Mouse (Mus musculus): ENCODE data around the gene Kazn.

DNA sequence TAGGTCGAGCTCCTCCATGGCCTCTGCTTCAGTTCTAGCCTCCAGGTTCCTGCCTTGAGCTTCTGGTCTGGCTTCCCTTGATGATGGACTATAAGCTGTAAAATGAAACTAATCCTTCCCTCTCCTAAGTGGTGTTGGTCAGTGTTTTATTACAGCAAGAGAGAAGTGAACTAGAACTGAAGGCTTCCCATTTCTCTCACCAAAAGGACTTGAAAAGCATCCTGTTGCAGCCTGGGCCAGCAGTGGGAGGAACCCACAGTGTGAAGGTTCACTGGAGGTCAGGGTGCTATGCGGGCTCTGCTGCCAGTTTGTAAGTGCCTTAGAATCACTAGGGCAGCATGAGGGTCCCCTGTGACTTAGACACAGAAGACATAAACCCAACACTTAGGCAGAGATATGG lies 148.1 kb downstream of the Kazn start:
- TF ChIP-seq CTCF (IDR thresholded peaks at IDR 0.05; ENCODE audit: low read depth, low read length) (no peak), EP300 (IDR thresholded peaks at IDR 0.05; ENCODE audit: insufficient read depth, low read depth, low read length) (no peak), POLR2A (IDR thresholded peaks at IDR 0.05; ENCODE audit: insufficient read depth, low read length) (no peak)

All from ES-Bruce4 (cell line).